Mouse (Mus musculus) T-cell, adult 2 months (primary cell): Measurements from ENCODE around the gene Olfr686.

Experiments used
- DNase-seq: peaks from one replicate; pipeline ENCODE4 v3.0.0; 2022; ENCODE audit warnings: low spot score

Gene Olfr686

GRCm38 (mm10) chr7:105207385-105207784 lies at the start of gene Olfr686:
TSS of gene Olfr686 (minus strand) at chr7:105207485.
- no peak for DNase-seq

DNA sequence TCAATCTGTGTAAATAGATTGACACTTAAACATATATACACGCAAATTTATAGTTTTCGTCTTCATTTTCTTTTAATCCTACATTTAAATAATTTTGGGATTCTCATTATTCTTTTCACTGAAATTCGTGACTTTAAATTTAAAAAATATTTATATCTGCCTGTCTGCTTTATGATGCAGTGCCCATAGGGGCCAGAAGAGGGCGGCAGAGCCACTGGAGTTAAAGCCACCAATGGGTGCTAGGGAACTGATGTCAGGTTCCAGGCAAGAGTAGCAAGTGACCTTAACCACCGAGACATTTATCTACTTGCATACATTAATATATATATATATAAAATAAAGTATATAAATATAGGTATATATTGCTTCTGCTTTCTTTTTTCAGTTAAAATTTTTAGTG lies 49.4 kb upstream of the Olfr686 start:
- peak; percentile 1 for DNase-seq

- no peak for DNase-seq
Measured at GRCm38 (mm10) chr7:105248197-105248596, 40.9 kb upstream of the Olfr686 start.

GRCm38 (mm10) chr7:105247671-105248070 lies 40.4 kb upstream of the Olfr686 start:
- no peak for DNase-seq

GRCm38 (mm10) chr7:105229386-105229785 lies 22.1 kb upstream of the Olfr686 start:
- no peak for DNase-seq

GRCm38 (mm10) chr7:105228138-105228537 lies 20.9 kb upstream of the Olfr686 start:
- no peak for DNase-seq

GRCm38 (mm10) chr7:105226703-105227102 lies 19.4 kb upstream of the Olfr686 start:
- DNase-seq, result no peak

GRCm38 (mm10) chr7:105226072-105226471 lies 18.8 kb upstream of the Olfr686 start:
- DNase-seq, result no peak

DNA sequence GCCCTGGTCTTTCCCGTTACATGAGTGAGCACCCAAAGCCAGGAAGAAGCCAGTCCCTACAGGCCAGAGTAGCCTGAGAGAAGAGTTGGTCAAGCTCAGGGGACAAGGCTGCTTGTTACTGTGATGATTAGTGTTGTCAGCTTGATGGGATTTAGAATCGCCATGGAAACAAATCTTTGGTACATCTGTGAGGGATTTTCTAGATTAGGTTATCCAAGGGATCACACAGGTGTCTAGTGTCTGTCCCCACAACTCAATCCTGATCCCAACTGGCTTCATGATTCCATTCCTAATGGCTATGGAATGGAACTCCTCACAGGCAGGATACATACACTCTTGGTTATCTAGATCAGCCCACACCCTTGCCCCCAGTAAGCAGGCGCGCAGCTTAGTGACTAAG lies 11.0 kb upstream of the Olfr686 start:
- DNase-seq, result no peak

DNA sequence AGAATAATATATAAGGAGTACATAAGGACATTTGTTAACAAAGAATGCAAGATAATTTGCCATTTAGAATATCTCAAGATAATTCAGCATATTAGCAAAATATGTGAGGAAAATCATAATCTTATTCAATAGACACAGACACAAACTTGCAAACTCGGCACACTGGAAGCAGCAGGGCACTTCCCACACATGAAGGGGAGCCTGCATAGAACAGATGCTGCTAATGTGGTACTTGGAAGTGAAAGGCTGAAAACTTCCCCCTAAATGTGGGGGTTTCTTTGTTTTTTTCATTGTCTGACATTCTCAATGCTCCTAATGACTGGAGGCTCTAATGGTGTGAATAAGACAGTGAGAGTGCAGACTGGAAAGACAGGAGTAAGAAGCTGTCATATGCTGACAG lies 7.5 kb upstream of the Olfr686 start:
- DNase-seq, result no peak

DNA sequence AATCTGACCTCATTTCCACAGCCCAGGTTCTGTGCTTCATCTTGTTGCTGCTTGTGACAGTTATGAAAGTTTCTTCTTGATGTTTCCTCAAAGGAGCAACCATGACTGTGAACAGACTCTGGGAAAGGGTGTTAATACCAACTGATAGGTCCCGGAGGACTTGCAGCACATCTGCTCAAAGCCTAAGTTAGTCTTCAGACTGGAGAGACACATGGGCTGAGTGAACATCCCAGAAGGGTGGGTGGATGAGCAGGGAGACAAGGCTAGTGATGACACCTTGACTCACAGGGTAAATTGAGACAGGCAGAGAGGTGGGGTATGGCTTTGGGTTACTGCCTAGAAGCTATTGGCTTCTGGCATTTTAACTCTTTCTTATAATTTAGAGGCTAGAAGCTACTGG lies 21.4 kb downstream of the Olfr686 start, which contains the start of gene Olfr685:
Gene Olfr685, minus strand, starts transcription at position 101 of the 400 bp plus-strand sequence.
- no peak for DNase-seq

GRCm38 (mm10) chr7:105170773-105171172 lies 36.5 kb downstream of the Olfr686 start:
- DNase-seq, result no peak

DNA sequence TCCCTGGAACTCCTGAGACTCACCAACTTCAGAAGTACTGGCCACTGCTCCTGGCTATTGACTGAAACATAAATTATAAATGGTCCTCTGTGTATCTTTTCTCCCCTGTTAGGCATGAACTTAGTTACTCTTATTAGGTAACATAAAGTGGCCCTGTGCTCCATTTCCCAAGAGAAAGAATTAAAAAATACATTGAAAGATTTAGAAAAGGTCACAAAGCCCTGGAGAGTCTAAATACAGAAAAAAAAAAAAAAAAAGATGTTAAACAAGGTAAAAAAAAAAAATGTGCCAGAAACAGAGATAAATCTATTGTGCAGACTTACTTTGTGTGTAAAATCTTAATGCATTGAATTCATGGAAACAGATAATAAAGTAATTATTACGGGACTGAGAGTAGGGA lies 43.7 kb downstream of the Olfr686 start, which contains the start of gene Olfr684:
Gene Olfr684, minus strand, starts transcription at position 101 of the 400 bp plus-strand sequence.
- DNase-seq, result no peak
